Mouse (Mus musculus) Muller cell, postnatal 12 days (primary cell): ENCODE data around the gene Timm9.

Experiments used
- DNase-seq: peaks from one replicate; pipeline ENCODE4 v3.0.0-alpha.2; 2015; ENCODE audit errors: inconsistent ontology term

Timm9 gene

GRCm38 (mm10) chr12:71136130-71136973 is at the start of gene Timm9, which contains the start of gene 2700049A03Rik:
Gene Timm9, minus strand, starts transcription at chr12:71136684.
Gene 2700049A03Rik, plus strand, starts transcription at chr12:71136848.
- DNase-seq = peak; percentile 97

GRCm38 (mm10) chr12:71184396-71184795 is 47.9 kb upstream of the Timm9 start:
- no peak for DNase-seq

GRCm38 (mm10) chr12:71183736-71184135 is 47.3 kb upstream of the Timm9 start:
- no peak for DNase-seq

GRCm38 (mm10) chr12:71169911-71170310 is 33.4 kb upstream of the Timm9 start:
- no peak for DNase-seq

- no peak for DNase-seq
These were observed 27.9 kb upstream of the Timm9 start for GRCm38 (mm10) chr12:71164410-71164809.

GRCm38 (mm10) chr12:71157974-71158373 is 21.5 kb upstream of the Timm9 start:
- DNase-seq = no peak

GRCm38 (mm10) chr12:71154979-71155378 is 18.5 kb upstream of the Timm9 start:
- no peak for DNase-seq

- DNase-seq = no peak
These were observed 13.7 kb upstream of the Timm9 start for GRCm38 (mm10) chr12:71150167-71150566.

GRCm38 (mm10) chr12:71149456-71149855 is 13.0 kb upstream of the Timm9 start:
- no peak for DNase-seq

GRCm38 (mm10) chr12:71148801-71149200 is 12.3 kb upstream of the Timm9 start:
- no peak for DNase-seq

GRCm38 (mm10) chr12:71147641-71148040 is 11.2 kb upstream of the Timm9 start:
- peak; percentile 25 for DNase-seq

- DNase-seq = no peak
These were observed 4.7 kb upstream of the Timm9 start for GRCm38 (mm10) chr12:71141189-71141588.

GRCm38 (mm10) chr12:71139258-71139828 is 2.9 kb upstream of the Timm9 start:
- DNase-seq = no peak

GRCm38 (mm10) chr12:71137686-71138085 is 1.2 kb upstream of the Timm9 start:
- peak; percentile 38 for DNase-seq

- peak; percentile 93 for DNase-seq
These were observed 549 bp upstream of the Timm9 start for GRCm38 (mm10) chr12:71136974-71137491.

GRCm38 (mm10) chr12:71135581-71135980 is 903 bp downstream of the Timm9 start:
- DNase-seq = no peak

- DNase-seq = no peak
These were observed 13.2 kb downstream of the Timm9 start for GRCm38 (mm10) chr12:71123286-71123685.

GRCm38 (mm10) chr12:71122731-71123130 is 13.8 kb downstream of the Timm9 start:
- DNase-seq = no peak

GRCm38 (mm10) chr12:71116411-71116810 is 20.1 kb downstream of the Timm9 start:
- DNase-seq = peak; percentile 30

GRCm38 (mm10) chr12:71113675-71114288 is 22.7 kb downstream of the Timm9 start:
- peak; percentile 69 for DNase-seq

GRCm38 (mm10) chr12:71113074-71113473 is 23.4 kb downstream of the Timm9 start:
- DNase-seq = no peak

GRCm38 (mm10) chr12:71111331-71111730 is 25.2 kb downstream of the Timm9 start, which contains the start of gene Tomm20l:
Gene Tomm20l, plus strand, starts transcription at chr12:71111428.
- DNase-seq = peak; percentile 18
